ENCODE assay signal across 8 mouse cellular contexts in the genomic region with DNA sequence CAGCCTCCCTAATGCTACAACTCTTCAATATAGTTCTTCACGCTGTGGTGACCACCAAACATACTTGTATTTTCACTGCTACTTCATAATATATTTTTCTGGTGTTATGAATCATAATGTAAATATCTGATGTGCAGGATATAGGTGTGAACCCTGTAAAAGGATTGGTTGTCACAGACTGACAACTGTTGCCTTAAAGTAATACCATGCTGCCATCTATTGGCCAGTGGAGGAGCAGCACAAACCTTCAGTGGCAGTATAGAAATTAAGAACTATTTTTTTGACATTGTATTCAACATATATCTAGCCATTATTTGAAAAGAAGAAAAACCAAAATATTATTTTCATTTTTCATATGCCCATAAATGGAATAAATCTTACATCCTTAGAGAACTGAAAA. TPM values are rescaled to one million over a fixed set of nuclear protein-coding genes. Genes with fewer than 3 reads are reported as not detected.
A peak's percentile ranks its signal among the peaks of the same experiment; 100 is the strongest.
DNase-seq lines count a peak whose midpoint lies in the region; ATAC-seq and TF ChIP-seq lines count a peak whose summit lies in the region.
"Had no signal": no experiment of that assay in that cellular context is flagged by ENCODE, and none has a peak within 500 bp of the region (broad histone marks: within the 10 kb centered on the region; RNA-seq: fewer than 3 reads in every experiment).

No protein-coding gene starts in this region.

- peak; percentile 68 for DNase-seq in midbrain, postnatal 0 days (ENCODE audit: low spot score)
- no peak for DNase-seq in Patski (ENCODE audit: low read depth, low spot score)
- DNase-seq in cerebellum, adult 9-10 months: peak; percentile 76
- DNase-seq in induced T-regulatory cell, adult 2 months (ENCODE audit: low read depth): peak; percentile 82
- peak; percentile 20 for DNase-seq in liver, embryonic 13.5 days
- peak; percentile 13 for DNase-seq in skeletal muscle tissue, adult 2 months (ENCODE audit: low read depth, low spot score)

- H3K4me1 ChIP-seq in midbrain, postnatal 0 days (ENCODE audit: insufficient read depth, low read length): no peaks in the 10 kb centered on the region
- no peaks in the 10 kb centered on the region for H3K4me1 ChIP-seq in midbrain, embryonic 13.5 days (replicated peaks)
- no peaks in the 10 kb centered on the region for H3K4me1 ChIP-seq in liver, embryonic 13.5 days (replicated peaks)
- H3K4me1 ChIP-seq: heart, embryonic 13.5 days had no signal

- TF ChIP-seq CTCF in midbrain, postnatal 0 days (IDR thresholded peaks at IDR 0.05): peak; percentile 84
- TF ChIP-seq CTCF in Patski (IDR thresholded peaks at IDR 0.05): peak; percentile 79

- H3K36me3 ChIP-seq in midbrain, postnatal 0 days (ENCODE audit: insufficient read depth, low read length): peaks cover 31% of the 10 kb centered on the region
- H3K36me3 ChIP-seq in midbrain, embryonic 13.5 days: peaks cover 54% of the 10 kb centered on the region
- peaks cover 61% of the 10 kb centered on the region for H3K36me3 ChIP-seq in liver, embryonic 13.5 days

- H3K9ac ChIP-seq in midbrain, postnatal 0 days (replicated peaks; ENCODE audit: low read length, poor library complexity, severe bottlenecking): no peak overlapping the region
- no peak overlapping the region for H3K9ac ChIP-seq in midbrain, embryonic 13.5 days (replicated peaks)
- H3K9ac ChIP-seq in liver, embryonic 13.5 days: no peak overlapping the region
- H3K9ac ChIP-seq: heart, embryonic 13.5 days had no signal

- H3K27ac ChIP-seq in midbrain, postnatal 0 days (ENCODE audit: low read depth, low read length): no peak overlapping the region
- H3K27ac ChIP-seq in midbrain, embryonic 13.5 days: no peak overlapping the region
- H3K27ac ChIP-seq in liver, embryonic 13.5 days: no peak overlapping the region
- H3K27ac ChIP-seq: heart, embryonic 13.5 days had no signal

- POLR2A ChIA-PET in Patski (lab: Charles Lee): no interaction called here

- in situ Hi-C loops in Patski (cut with MboI; ENCODE audit: low pct_unique_long_range_greater_than_20kb): no loop called here

- 97% methylated on average over 1 of the region's 1 CpGs for WGBS in midbrain, postnatal 0 days
- WGBS in midbrain, embryonic 13.5 days: 93% methylated on average over 1 of the region's 1 CpGs
- WGBS in liver, embryonic 13.5 days (ENCODE audit: insufficient replicate concordance): 87% methylated on average over 1 of the region's 1 CpGs

- no peaks in the 10 kb centered on the region for H3K9me3 ChIP-seq in midbrain, postnatal 0 days (ENCODE audit: low read length)
- H3K9me3 ChIP-seq in midbrain, embryonic 13.5 days: no peaks in the 10 kb centered on the region
- no peaks in the 10 kb centered on the region for H3K9me3 ChIP-seq in liver, embryonic 13.5 days (replicated peaks)
- H3K9me3 ChIP-seq: heart, embryonic 13.5 days had no signal

- CTCF ChIA-PET in Patski (lab: Charles Lee): interaction anchor here (1.0 to 1.6 kb wide), 3 partner anchors 24 to 137 kb away, joined by 3 to 4 read pairs (median 3); no protein-coding TSS in a partner anchor

- no peaks in the 10 kb centered on the region for H3K27me3 ChIP-seq in midbrain, postnatal 0 days (ENCODE audit: insufficient read depth, low read length)
- H3K27me3 ChIP-seq in midbrain, embryonic 13.5 days: no peaks in the 10 kb centered on the region
- H3K27me3 ChIP-seq in Patski: no peaks in the 10 kb centered on the region
- H3K27me3 ChIP-seq in liver, embryonic 13.5 days: no peaks in the 10 kb centered on the region
- H3K27me3 ChIP-seq: heart, embryonic 13.5 days had no signal

- no peak overlapping the region for H3K4me3 ChIP-seq in midbrain, postnatal 0 days (ENCODE audit: low read depth, low read length)
- H3K4me3 ChIP-seq in midbrain, embryonic 13.5 days (replicated peaks): no peak overlapping the region
- H3K4me3 ChIP-seq in liver, embryonic 13.5 days (replicated peaks): no peak overlapping the region
- H3K4me3 ChIP-seq: heart, embryonic 13.5 days had no signal

- H3K4me2 ChIP-seq in midbrain, postnatal 0 days (ENCODE audit: low read depth, low read length, poor library complexity, severe bottlenecking): no peak overlapping the region
- no peak overlapping the region for H3K4me2 ChIP-seq in midbrain, embryonic 13.5 days (replicated peaks)
- H3K4me2 ChIP-seq in liver, embryonic 13.5 days: no peak overlapping the region
- H3K4me2 ChIP-seq: heart, embryonic 13.5 days had no signal

- no peak for ATAC-seq in midbrain, postnatal 0 days (ENCODE audit: low FRiP score)
- ATAC-seq in midbrain, embryonic 13.5 days: no peak
- ATAC-seq in Patski: no peak
- ATAC-seq in liver, embryonic 13.5 days (ENCODE audit: low read depth): no peak

RNA-seq across cellular contexts. Expression of gene Ino80, which starts 40.5 kb away (rescaled TPM):
- 13.2 and 15.0 TPM in 2 replicates for total RNA-seq in midbrain, postnatal 0 days (2014; rRNA removed)
- polyA plus RNA-seq in midbrain, postnatal 0 days (2015; fragmentation: Nextera tagmentation; extraction: Ambion mirVana): 2.2 and 2.4 TPM in 2 replicates
- polyA plus RNA-seq in midbrain, embryonic 13.5 days (2015; fragmentation: Nextera tagmentation; extraction: Ambion mirVana): 3.7 and 4.2 TPM in 2 replicates
- polyA plus RNA-seq in Patski (2021): 17.7 TPM
- 2.0 TPM in 2 replicates for polyA plus RNA-seq in liver, embryonic 13.5 days (2015; fragmentation: Nextera tagmentation; extraction: Ambion mirVana)
